Mouse (Mus musculus): Measurements from ENCODE around the gene Lamtor3.

- TF ChIP-seq POLR2A (IDR thresholded peaks at IDR 0.05; ENCODE audit: insufficient read depth, low read depth, low read length) (no peak), CTCF (IDR thresholded peaks at IDR 0.05; ENCODE audit: insufficient read depth, low read depth, low read length) (no peak)
Measured at GRCm38 (mm10) chr3:137951819-137952218, 33.5 kb downstream of the Lamtor3 start.

All from olfactory bulb, adult 2 months (tissue).